Mouse (Mus musculus): ENCODE results near the gene Cacna2d3. TPM values are rescaled to one million over a fixed set of nuclear protein-coding genes. Genes with fewer than 3 reads are reported as not detected.

Cacna2d3 gene
- total RNA-seq, 2 experiments from 2014 or later: not detected

- ATAC-seq (replicated peaks; ENCODE audit: low FRiP score, low TSS enrichment, poor library complexity, severe bottlenecking): no peak
These were observed 733.3 kb downstream of the Cacna2d3 start for GRCm38 (mm10) chr14:28988211-28988900.

DNA sequence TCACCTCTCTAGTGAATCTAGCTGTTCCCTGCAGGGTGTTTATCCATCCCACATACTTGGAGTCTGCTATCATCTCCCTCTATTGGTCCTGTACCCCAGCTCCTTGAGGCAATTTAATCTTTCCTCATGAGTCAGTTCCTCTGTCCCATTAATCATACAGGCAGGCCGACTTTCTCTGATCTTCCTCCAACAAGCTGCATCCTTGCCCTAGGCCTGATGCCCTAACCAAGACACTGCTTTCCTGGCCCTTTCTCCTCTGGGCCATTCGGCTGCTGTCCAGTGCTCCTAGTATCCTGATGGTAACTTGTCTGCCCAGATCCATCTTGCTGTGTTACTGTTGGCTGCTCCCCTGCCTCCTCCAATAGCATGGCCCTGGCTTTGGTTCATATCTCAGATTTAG lies 737.4 kb downstream of the Cacna2d3 start:
- no peak for ATAC-seq (replicated peaks; ENCODE audit: low FRiP score, low TSS enrichment, poor library complexity, severe bottlenecking)

DNA sequence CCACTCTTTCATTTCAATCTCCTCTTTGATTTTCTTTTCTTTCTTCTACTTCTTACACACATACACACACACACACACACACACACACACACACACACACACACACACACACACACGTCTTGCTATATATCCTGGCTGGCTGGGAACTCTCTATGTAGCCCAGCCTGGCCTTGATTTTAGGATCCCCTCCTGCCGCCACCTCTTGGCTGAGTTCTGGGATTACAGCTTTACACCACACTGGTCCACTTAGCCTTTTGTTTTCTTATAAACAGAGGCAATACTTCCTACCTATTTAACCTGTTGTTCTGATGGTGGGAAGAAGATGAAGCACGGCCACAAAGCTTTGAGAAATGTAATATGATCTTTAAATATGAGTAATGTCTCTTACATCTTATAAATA lies 741.2 kb downstream of the Cacna2d3 start:
- no peak for ATAC-seq (replicated peaks; ENCODE audit: low FRiP score, low TSS enrichment, poor library complexity, severe bottlenecking)

GRCm38 (mm10) chr14:28979230-28979629 lies 742.4 kb downstream of the Cacna2d3 start:
- no peak for ATAC-seq (replicated peaks; ENCODE audit: low FRiP score, low TSS enrichment, poor library complexity, severe bottlenecking)

- ATAC-seq (replicated peaks; ENCODE audit: low FRiP score, low TSS enrichment, poor library complexity, severe bottlenecking): no peak
These were observed 749.0 kb downstream of the Cacna2d3 start for GRCm38 (mm10) chr14:28972620-28973019.

- ATAC-seq (replicated peaks; ENCODE audit: low FRiP score, low TSS enrichment, poor library complexity, severe bottlenecking): no peak
These were observed 752.4 kb downstream of the Cacna2d3 start for GRCm38 (mm10) chr14:28969247-28969646.

DNA sequence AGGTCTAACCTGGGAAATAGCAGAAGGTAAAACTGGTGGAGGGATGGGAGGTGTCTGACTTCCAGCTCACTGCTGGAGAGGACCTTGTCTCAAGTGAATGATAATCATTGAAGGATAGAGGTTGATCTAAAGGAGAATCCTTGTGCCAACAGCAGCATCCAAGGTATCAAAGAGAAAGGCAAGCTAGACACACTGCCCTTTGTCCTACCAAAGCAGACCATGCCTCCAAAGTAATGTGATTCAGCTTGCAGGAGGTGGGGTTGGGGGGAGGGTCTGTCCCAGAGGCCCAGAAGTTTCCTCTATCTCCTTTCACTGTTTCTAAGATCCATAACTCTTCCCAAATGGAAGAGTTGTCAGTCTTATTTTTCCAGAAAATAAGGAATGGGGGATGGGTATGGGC lies 754.8 kb downstream of the Cacna2d3 start:
- no peak for ATAC-seq (replicated peaks; ENCODE audit: low FRiP score, low TSS enrichment, poor library complexity, severe bottlenecking)

GRCm38 (mm10) chr14:28961379-28961778 lies 760.3 kb downstream of the Cacna2d3 start:
- no peak for ATAC-seq (replicated peaks; ENCODE audit: low FRiP score, low TSS enrichment, poor library complexity, severe bottlenecking)

DNA sequence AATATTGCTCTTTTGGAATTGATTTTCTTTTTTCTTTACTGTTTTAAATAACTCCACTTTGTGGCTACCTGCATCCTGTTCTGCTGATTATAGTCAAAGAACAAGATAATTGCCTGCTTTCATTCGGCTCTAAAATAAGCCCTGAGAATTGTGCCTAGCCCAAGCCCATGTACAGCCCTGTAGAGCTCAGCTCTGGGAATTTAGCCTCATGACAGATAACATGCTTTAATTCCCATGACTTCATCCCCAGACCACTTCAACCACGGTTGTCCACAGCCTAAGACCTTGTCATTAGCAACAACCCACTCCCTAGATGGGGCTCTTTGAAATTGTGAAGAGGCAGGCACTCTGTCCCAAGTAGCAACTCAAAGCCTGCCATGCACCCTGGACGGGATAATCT lies 762.6 kb downstream of the Cacna2d3 start:
- ATAC-seq (replicated peaks; ENCODE audit: low FRiP score, low TSS enrichment, poor library complexity, severe bottlenecking): no peak

- ATAC-seq (replicated peaks; ENCODE audit: low FRiP score, low TSS enrichment, poor library complexity, severe bottlenecking): no peak
These were observed 763.3 kb downstream of the Cacna2d3 start for GRCm38 (mm10) chr14:28958131-28959015.

GRCm38 (mm10) chr14:28955181-28955580 lies 766.5 kb downstream of the Cacna2d3 start:
- no peak for ATAC-seq (replicated peaks; ENCODE audit: low FRiP score, low TSS enrichment, poor library complexity, severe bottlenecking)

DNA sequence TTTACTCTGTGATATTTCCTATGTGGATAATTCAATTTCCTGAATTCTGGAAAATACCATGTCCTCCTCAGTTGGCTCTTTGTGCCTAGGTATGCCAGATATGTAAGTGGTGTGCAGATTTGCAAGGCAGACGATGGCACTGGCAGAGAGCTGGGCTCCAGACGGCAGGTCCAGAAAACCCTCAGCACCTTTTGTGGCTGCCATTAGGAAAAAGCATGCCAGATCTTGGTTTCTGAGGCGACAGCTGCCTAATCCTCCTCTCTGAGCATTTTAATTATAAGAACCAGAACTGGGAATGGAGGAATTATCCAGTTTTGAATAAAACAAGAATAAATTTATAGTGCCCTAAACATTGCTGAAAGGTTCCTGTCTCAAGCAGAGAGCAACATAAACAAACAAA lies 767.1 kb downstream of the Cacna2d3 start:
- no peak for ATAC-seq (replicated peaks; ENCODE audit: low FRiP score, low TSS enrichment, poor library complexity, severe bottlenecking)

DNA sequence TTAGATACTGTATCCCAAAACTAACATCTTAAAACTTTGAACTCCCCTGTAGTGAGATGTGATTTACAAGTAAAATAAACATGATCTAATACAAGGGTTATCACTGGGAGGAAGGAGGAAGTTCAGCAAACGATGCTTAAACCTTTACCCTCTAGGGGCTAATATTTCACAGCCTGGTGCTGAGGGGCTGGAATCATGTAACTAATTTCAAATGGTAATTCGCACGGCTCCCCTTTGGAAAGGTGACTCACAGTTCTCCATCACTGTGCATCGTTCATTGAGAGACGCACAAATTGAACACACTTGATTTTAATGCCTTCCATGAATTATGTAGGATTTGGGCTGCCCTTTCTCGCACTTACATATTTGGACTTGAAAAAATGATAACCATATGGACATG lies 767.6 kb downstream of the Cacna2d3 start:
- ATAC-seq (replicated peaks; ENCODE audit: low FRiP score, low TSS enrichment, poor library complexity, severe bottlenecking): no peak

GRCm38 (mm10) chr14:28953409-28953808 lies 768.3 kb downstream of the Cacna2d3 start:
- no peak for ATAC-seq (replicated peaks; ENCODE audit: low FRiP score, low TSS enrichment, poor library complexity, severe bottlenecking)

- no peak for ATAC-seq (replicated peaks; ENCODE audit: low FRiP score, low TSS enrichment, poor library complexity, severe bottlenecking)
These were observed 771.2 kb downstream of the Cacna2d3 start for GRCm38 (mm10) chr14:28950499-28950898.

GRCm38 (mm10) chr14:28949785-28950184 lies 771.9 kb downstream of the Cacna2d3 start:
- ATAC-seq (replicated peaks; ENCODE audit: low FRiP score, low TSS enrichment, poor library complexity, severe bottlenecking): no peak

DNA sequence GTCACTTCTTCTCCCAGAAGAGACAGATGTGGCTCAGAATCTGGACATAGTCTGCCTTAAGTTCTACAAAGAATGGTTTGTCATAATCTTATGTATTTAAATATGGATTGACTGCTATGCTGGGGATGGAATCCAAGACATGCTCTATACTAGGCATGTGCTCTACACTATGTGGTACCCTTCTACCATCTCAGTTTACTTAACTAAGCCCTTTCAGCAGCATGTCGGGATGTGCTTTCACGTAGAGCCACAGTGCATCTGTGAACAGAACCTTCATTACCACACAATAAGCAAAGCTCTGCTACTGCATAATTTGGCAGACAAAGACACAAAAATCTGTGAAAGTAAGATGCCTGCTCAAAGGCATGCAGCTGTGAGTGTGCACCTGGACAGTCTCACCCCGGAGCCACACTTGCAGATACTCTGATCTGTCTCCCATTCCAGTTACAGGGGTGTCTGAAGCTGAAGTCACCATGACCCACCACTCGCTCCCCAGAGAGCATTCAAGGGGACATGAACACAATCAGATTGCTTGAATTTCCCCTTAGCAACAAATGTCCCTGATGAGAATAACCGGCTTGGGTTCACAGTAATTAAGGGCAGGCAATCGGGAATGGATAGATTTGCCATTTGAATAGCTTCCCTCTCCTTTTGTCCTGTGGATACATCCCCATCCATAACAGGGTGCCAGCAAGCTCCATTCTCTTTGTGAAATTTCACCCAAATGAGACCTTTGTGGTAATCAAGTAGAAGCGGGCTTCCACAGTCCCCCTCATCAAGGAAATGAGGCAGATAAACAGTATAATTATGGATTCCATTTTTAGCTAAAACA lies 773.4 kb downstream of the Cacna2d3 start:
- no peak for ATAC-seq (replicated peaks; ENCODE audit: low FRiP score, low TSS enrichment, poor library complexity, severe bottlenecking)

- ATAC-seq (replicated peaks; ENCODE audit: low FRiP score, low TSS enrichment, poor library complexity, severe bottlenecking): no peak
These were observed 788.8 kb downstream of the Cacna2d3 start for GRCm38 (mm10) chr14:28932746-28933293.

DNA sequence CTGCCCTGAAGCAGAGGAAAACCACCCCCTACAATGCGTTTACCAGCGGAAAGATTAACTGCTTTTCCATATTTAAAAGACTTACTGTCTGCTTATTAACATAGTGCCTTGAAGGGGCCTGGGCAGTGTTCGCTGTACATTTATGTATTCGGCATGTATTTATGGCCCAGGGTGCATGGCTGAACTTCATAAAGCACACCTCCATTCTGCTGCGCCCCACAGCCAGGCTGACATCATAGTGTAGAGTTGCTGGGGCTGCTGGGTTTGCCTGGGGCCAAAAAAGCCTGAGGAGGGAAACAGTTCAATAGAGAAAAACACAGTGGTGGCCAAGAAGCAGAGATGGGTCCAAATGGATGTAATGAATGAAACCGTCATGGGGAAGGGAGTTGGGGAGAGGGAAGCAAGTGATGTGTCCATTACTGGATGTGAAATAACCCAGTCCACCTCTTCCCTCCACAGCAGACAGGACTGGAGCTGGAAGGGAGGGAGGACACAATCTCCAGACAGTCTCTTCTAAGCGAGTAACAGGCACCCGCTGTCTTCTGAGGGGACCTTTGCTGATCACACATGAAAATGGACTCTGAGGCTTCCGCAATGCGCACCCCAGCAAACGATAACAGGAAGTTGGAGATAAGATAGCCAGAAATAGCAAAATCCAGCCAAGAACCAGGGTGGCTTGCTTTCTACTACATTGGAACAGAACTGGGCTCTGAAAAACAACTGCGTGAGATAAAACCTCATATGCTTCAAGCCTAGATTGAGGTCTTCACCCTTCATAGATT lies 798.3 kb downstream of the Cacna2d3 start:
- no peak for ATAC-seq (replicated peaks; ENCODE audit: low FRiP score, low TSS enrichment, poor library complexity, severe bottlenecking)
